Mouse (Mus musculus): Measurements from ENCODE around the gene Cd80. TPM values are rescaled to one million over a fixed set of nuclear protein-coding genes. Genes with fewer than 3 reads are reported as not detected.
A peak's percentile ranks its signal among the peaks of the same experiment; 100 is the strongest.

Cd80 gene
- polyA plus RNA-seq, 1 experiment = 0.17 TPM

- TF ChIP-seq GATA1 (IDR thresholded peaks at IDR 0.05; ENCODE audit: borderline replicate concordance, low read length) (no peak), FLI1 (IDR thresholded peaks at IDR 0.05; ENCODE audit: low read length) (no peak)
- H3K27me3 ChIP-seq (replicated peaks) = no peaks in the 10 kb centered on the region
- H3K4me1 ChIP-seq = peaks cover 37% of the 10 kb centered on the region
- no peaks in the 10 kb centered on the region for H3K9me3 ChIP-seq
- H3K4me3 ChIP-seq (replicated peaks) = no peak within 1 kb of the TSS
- H3K36me3 ChIP-seq (replicated peaks; ENCODE audit: low read length) = no peaks in the 10 kb centered on the region
Measured at GRCm38 (mm10) chr16:38432498-38433425, 22.6 kb upstream of the Cd80 start, which contains the start of gene Pla1a. Gene Pla1a (minus strand): TSS chr16:38433145.

GRCm38 (mm10) chr16:38433514-38433913 is 21.8 kb upstream of the Cd80 start:
- TF ChIP-seq GATA1 (IDR thresholded peaks at IDR 0.05; ENCODE audit: borderline replicate concordance, low read length) = no peak
- no peak for TF ChIP-seq FLI1 (IDR thresholded peaks at IDR 0.05; ENCODE audit: low read length)
- Histone ChIP-seq H3K27me3 (replicated peaks) (no peaks in the 10 kb centered on the region), H3K4me1 (peaks cover 37% of the 10 kb centered on the region), H3K36me3 (replicated peaks; ENCODE audit: low read length) (no peaks in the 10 kb centered on the region), H3K4me3 (replicated peaks) (no peak overlapping the region), H3K9me3 (no peaks in the 10 kb centered on the region)

GRCm38 (mm10) chr16:38434295-38434795 is 21.0 kb upstream of the Cd80 start:
- Histone ChIP-seq H3K4me1 (peaks cover 37% of the 10 kb centered on the region), H3K9me3 (no peaks in the 10 kb centered on the region), H3K27me3 (replicated peaks) (no peaks in the 10 kb centered on the region), H3K4me3 (replicated peaks) (no peak overlapping the region), H3K36me3 (replicated peaks; ENCODE audit: low read length) (no peaks in the 10 kb centered on the region)
- TF ChIP-seq GATA1 (IDR thresholded peaks at IDR 0.05; ENCODE audit: borderline replicate concordance, low read length) (no peak), FLI1 (IDR thresholded peaks at IDR 0.05; ENCODE audit: low read length) (no peak)

- Histone ChIP-seq H3K9me3 (0 out of 2 replicates have a peak, but pooled peaks cover 2% of the 10 kb centered on the region), H3K4me1 (peaks cover 35% of the 10 kb centered on the region), H3K4me3 (replicated peaks) (no peak overlapping the region), H3K36me3 (replicated peaks; ENCODE audit: low read length) (peaks cover 15% of the 10 kb centered on the region), H3K27me3 (replicated peaks) (peaks cover 2% of the 10 kb centered on the region)
- no peak for TF ChIP-seq FLI1 (IDR thresholded peaks at IDR 0.05; ENCODE audit: low read length)
- no peak for TF ChIP-seq GATA1 (IDR thresholded peaks at IDR 0.05; ENCODE audit: borderline replicate concordance, low read length)
Measured at GRCm38 (mm10) chr16:38439190-38439589, 16.2 kb upstream of the Cd80 start.

- H3K4me3 ChIP-seq (replicated peaks) = no peak overlapping the region
- H3K27me3 ChIP-seq (replicated peaks) = peaks cover 2% of the 10 kb centered on the region
- peaks cover 13% of the 10 kb centered on the region for H3K9me3 ChIP-seq
- peaks cover 27% of the 10 kb centered on the region for H3K36me3 ChIP-seq (replicated peaks; ENCODE audit: low read length)
- peaks cover 44% of the 10 kb centered on the region for H3K4me1 ChIP-seq
- no peak for TF ChIP-seq GATA1 (IDR thresholded peaks at IDR 0.05; ENCODE audit: borderline replicate concordance, low read length)
Measured at GRCm38 (mm10) chr16:38440403-38440802, 15.0 kb upstream of the Cd80 start.

GRCm38 (mm10) chr16:38441611-38442010 is 13.8 kb upstream of the Cd80 start:
- peaks cover 47% of the 10 kb centered on the region for H3K4me1 ChIP-seq
- no peak overlapping the region for H3K4me3 ChIP-seq (replicated peaks)
- H3K27me3 ChIP-seq (replicated peaks) = peaks cover 2% of the 10 kb centered on the region
- peaks cover 39% of the 10 kb centered on the region for H3K36me3 ChIP-seq (replicated peaks; ENCODE audit: low read length)
- TF ChIP-seq GATA1 (IDR thresholded peaks at IDR 0.05; ENCODE audit: borderline replicate concordance, low read length) = no peak
- TF ChIP-seq FLI1 (IDR thresholded peaks at IDR 0.05; ENCODE audit: low read length) = no peak
- H3K9me3 ChIP-seq = peaks cover 18% of the 10 kb centered on the region

GRCm38 (mm10) chr16:38442216-38442615 is 13.1 kb upstream of the Cd80 start:
- Histone ChIP-seq H3K4me3 (replicated peaks) (peak overlapping the region; percentile 48), H3K27me3 (replicated peaks) (peaks cover 2% of the 10 kb centered on the region), H3K36me3 (replicated peaks; ENCODE audit: low read length) (peaks cover 45% of the 10 kb centered on the region), H3K4me1 (peaks cover 47% of the 10 kb centered on the region), H3K9me3 (peaks cover 18% of the 10 kb centered on the region)
- no peak for TF ChIP-seq GATA1 (IDR thresholded peaks at IDR 0.05; ENCODE audit: borderline replicate concordance, low read length)
- TF ChIP-seq FLI1 (IDR thresholded peaks at IDR 0.05; ENCODE audit: low read length) = no peak

- H3K4me3 ChIP-seq (replicated peaks) = peak overlapping the region; percentile 38
- peaks cover 62% of the 10 kb centered on the region for H3K36me3 ChIP-seq (replicated peaks; ENCODE audit: low read length)
- peaks cover 18% of the 10 kb centered on the region for H3K9me3 ChIP-seq
- H3K27me3 ChIP-seq (replicated peaks) = peaks cover 2% of the 10 kb centered on the region
- peaks cover 56% of the 10 kb centered on the region for H3K4me1 ChIP-seq
- TF ChIP-seq GATA1 (IDR thresholded peaks at IDR 0.05; ENCODE audit: borderline replicate concordance, low read length) = no peak
- TF ChIP-seq FLI1 (IDR thresholded peaks at IDR 0.05; ENCODE audit: low read length) = no peak
Measured at GRCm38 (mm10) chr16:38443721-38444464, 11.5 kb upstream of the Cd80 start.

- Histone ChIP-seq H3K4me3 (replicated peaks) (no peak overlapping the region), H3K36me3 (replicated peaks; ENCODE audit: low read length) (peaks cover 74% of the 10 kb centered on the region), H3K4me1 (peaks cover 64% of the 10 kb centered on the region), H3K27me3 (replicated peaks) (peaks cover 2% of the 10 kb centered on the region), H3K9me3 (peaks cover 18% of the 10 kb centered on the region)
- TF ChIP-seq FLI1 (IDR thresholded peaks at IDR 0.05; ENCODE audit: low read length) = no peak
- TF ChIP-seq GATA1 (IDR thresholded peaks at IDR 0.05; ENCODE audit: borderline replicate concordance, low read length) = no peak
Measured at GRCm38 (mm10) chr16:38445046-38445445, 10.3 kb upstream of the Cd80 start.
